Mouse (Mus musculus) small intestine, adult 2 months (tissue): Measurements from ENCODE around the gene Slc35b3. TPM values are rescaled to one million over a fixed set of nuclear protein-coding genes. Genes with fewer than 3 reads are reported as not detected.

Source experiments
- H3K27ac ChIP-seq: fragments of 200-500 bp; 2 replicates; pipeline ENCODE4 v1.5.1; 2012; ENCODE audit warnings: low read depth, low read length, control low read depth, inconsistent platforms; ENCODE audit not compliant: insufficient read depth
- H3K27me3 ChIP-seq: fragments of 200-500 bp; 2 replicates; pipeline ENCODE4 v1.6.1; 2012; ENCODE audit warnings: mild to moderate bottlenecking, moderate library complexity, low read length, inconsistent platforms; ENCODE audit not compliant: control insufficient read depth, insufficient read depth
- H3K36me3 ChIP-seq: fragments of 200-500 bp; 2 replicates; pipeline ENCODE4 v1.6.1; 2012; ENCODE audit warnings: mild to moderate bottlenecking, low read length, control low read depth, inconsistent platforms; ENCODE audit not compliant: control insufficient read depth, insufficient read depth
- H3K4me1 ChIP-seq: fragments of 200-500 bp; 2 replicates; pipeline ENCODE4 v1.6.1; 2012; ENCODE audit warnings: low read length, inconsistent platforms, mixed read lengths; ENCODE audit not compliant: control insufficient read depth, insufficient read depth, insufficient read length
- H3K4me3 ChIP-seq: fragments of 200-500 bp; 2 replicates; pipeline ENCODE4 v1.5.1; 2012; ENCODE audit warnings: low read depth, mild to moderate bottlenecking, control low read depth, inconsistent platforms, low read length, moderate library complexity
- CTCF ChIP-seq: fragments of 200-500 bp; IDR thresholded peaks from 2 replicates; pipeline ENCODE4 v1.5.1; 2012; ENCODE audit warnings: low read depth, mild to moderate bottlenecking, control low read depth, inconsistent platforms, low read length, moderate library complexity, mixed read lengths; ENCODE audit not compliant: insufficient replicate concordance, insufficient read length; ENCODE audit errors: extremely low read depth
- POLR2A ChIP-seq: fragments of 200-500 bp; IDR thresholded peaks from 2 replicates; pipeline ENCODE4 v1.6.1; 2012; ENCODE audit warnings: low read depth, mild to moderate bottlenecking, control low read depth, inconsistent platforms, low read length, moderate library complexity
- WGBS: fragments of 180-500 bp; shearing (Covaris S2); methylation state at CpG from one replicate; pipeline ENCODE4 v1.1.7; 2018; 5-methylcytosine and 5-hydroxymethylcytosine counted together
- polyA plus RNA-seq: library from polyadenylated mRNA; depleted of rRNA; stranded (reverse); fragments of >200 nt; gene quantifications from 2 replicates; pipeline ENCODE4 v1.2.3, GENCODE M21; 2012; rRNA removed

Gene Slc35b3
- 5.1 and 10.3 TPM in 2 replicates for polyA plus RNA-seq

GRCm38 (mm10) chr13:38960063-38961050 is at the start of gene Slc35b3:
TSS of gene Slc35b3 (minus strand) at chr13:38960875.
- peak within 1 kb of the TSS; percentile 88 for H3K27ac ChIP-seq
- TF ChIP-seq CTCF (no peak), POLR2A (peak; percentile 83)
- H3K27me3 ChIP-seq = no peaks in the 10 kb centered on the region
- peaks cover 20% of the 10 kb centered on the region; the same call in 1 of the 2 replicates for H3K4me1 ChIP-seq
- peaks cover 4% of the 10 kb centered on the region for H3K36me3 ChIP-seq
- peak within 1 kb of the TSS; percentile 97 for H3K4me3 ChIP-seq
- under 1% methylated on average over 67 of the region's 67 CpGs for WGBS

DNA sequence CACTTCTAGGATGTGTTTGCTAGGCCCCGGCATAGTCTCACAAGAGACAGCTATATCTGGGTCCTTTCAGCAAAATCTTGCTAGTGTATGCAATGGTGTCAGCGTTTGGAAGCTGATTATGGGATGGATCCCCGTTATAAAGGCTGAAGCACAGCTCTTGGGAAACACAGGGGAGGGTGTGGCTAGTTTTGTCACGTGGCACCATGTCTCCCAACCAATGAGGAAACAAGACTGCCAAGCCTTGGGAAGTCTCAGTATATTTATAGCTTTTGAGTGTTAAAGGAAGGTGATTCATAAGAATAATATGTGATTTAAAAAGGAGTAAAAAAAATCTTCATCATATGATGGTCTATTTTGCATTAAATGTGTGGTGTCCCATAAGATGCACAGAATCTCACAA is 49.6 kb upstream of the Slc35b3 start:
- H3K4me3 ChIP-seq = no peak overlapping the region
- no peaks in the 10 kb centered on the region for H3K36me3 ChIP-seq
- no peaks in the 10 kb centered on the region for H3K27me3 ChIP-seq
- 51% methylated on average over 4 of the region's 4 CpGs for WGBS
- no peak overlapping the region for H3K27ac ChIP-seq
- TF ChIP-seq POLR2A = no peak
- no peak for TF ChIP-seq CTCF
- H3K4me1 ChIP-seq = peaks cover 3% of the 10 kb centered on the region; the same call in 1 of the 2 replicates

DNA sequence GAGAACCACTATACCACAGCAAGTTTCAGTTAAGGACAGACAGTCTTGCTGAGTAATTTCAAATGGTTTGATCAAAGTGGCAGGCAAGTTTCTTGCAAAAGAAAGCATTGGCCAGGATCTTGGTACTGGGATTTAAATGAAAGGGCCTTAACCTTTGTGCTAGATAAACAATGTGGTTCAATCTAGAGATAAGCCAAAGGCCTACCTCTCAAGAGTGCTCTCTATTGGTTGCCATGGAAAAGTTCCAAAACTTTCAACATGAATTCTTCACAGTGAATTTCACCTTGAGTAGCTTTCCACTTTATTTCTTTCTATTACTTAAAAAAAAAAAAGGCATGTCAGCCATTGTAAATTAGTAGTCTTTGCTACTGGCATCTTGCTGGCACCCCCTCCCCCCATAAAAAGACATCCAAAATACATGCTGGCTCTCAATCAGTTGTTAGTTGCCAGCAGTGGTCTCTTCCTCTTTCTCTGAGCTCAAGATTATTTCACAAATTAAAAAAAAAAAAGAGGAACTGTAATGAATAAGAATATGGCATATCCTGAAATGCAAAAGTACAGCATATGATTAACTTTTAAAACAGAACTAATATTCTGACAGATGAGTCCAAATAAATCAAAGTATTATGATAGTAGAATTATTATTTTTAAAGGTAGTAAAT is 42.6 kb upstream of the Slc35b3 start:
- TF ChIP-seq POLR2A = no peak
- no peak for TF ChIP-seq CTCF
- Histone ChIP-seq H3K4me3 (no peak overlapping the region), H3K4me1 (no peaks in the 10 kb centered on the region), H3K27me3 (no peaks in the 10 kb centered on the region), H3K36me3 (no peaks in the 10 kb centered on the region), H3K27ac (no peak overlapping the region)

DNA sequence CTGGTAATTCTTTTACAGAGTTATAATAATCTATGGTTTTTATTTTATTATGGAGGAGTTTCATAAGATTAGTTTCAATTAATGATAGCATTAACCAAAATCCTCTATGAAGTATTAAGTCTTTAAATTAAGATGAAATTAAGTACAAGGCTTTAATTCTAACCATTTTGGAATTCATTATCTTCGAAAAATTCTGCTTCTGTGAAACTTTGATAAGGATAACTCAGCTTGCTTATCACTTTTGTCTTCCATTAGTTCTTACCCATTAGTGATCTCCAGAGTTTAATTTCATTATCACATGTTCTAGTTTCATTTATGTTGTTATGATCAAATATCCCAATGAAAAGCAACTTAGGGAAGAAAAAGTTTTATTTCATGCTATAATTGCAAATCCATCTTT is 41.7 kb upstream of the Slc35b3 start:
- Histone ChIP-seq H3K27me3 (no peaks in the 10 kb centered on the region), H3K36me3 (no peaks in the 10 kb centered on the region), H3K4me1 (no peaks in the 10 kb centered on the region), H3K4me3 (no peak overlapping the region), H3K27ac (no peak overlapping the region)
- 59% methylated on average over 1 of the region's 1 CpGs for WGBS
- TF ChIP-seq CTCF (no peak), POLR2A (no peak)

- no peaks in the 10 kb centered on the region for H3K27me3 ChIP-seq
- no peaks in the 10 kb centered on the region for H3K4me1 ChIP-seq
- TF ChIP-seq POLR2A (no peak), CTCF (no peak)
- 86% methylated on average over 11 of the region's 11 CpGs for WGBS
- no peaks in the 10 kb centered on the region for H3K36me3 ChIP-seq
- H3K4me3 ChIP-seq = no peak overlapping the region
- no peak overlapping the region for H3K27ac ChIP-seq
Observed at GRCm38 (mm10) chr13:39001434-39001833, 40.8 kb upstream of the Slc35b3 start.

DNA sequence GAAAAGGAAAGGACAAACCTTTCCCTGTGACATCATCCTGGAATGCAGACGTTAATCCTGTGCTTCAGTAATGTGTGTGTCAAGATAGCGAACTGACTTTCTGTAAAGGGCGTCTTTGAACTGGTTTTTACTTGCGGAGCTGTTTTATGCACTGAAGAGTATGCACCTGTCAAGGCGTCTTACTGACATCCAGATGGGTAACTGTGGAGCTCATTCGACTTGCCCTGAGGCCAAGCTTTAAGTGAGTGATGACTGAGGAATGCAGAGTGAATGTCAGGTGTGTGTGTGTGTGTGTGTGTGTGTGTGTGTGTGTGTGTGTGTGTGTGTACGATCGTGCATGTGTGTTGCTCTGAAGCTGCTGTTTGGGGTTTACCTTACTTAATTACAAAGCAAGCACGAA is 38.3 kb upstream of the Slc35b3 start:
- H3K4me3 ChIP-seq = no peak overlapping the region
- H3K27ac ChIP-seq = no peak overlapping the region
- H3K4me1 ChIP-seq = no peaks in the 10 kb centered on the region
- no peak for TF ChIP-seq POLR2A
- TF ChIP-seq CTCF = no peak
- WGBS = 60% methylated on average over 9 of the region's 9 CpGs
- no peaks in the 10 kb centered on the region for H3K36me3 ChIP-seq
- no peaks in the 10 kb centered on the region for H3K27me3 ChIP-seq

GRCm38 (mm10) chr13:38992529-38992928 is 31.9 kb upstream of the Slc35b3 start:
- 30% methylated on average over 5 of the region's 5 CpGs for WGBS
- H3K4me3 ChIP-seq = no peak overlapping the region
- no peak for TF ChIP-seq CTCF
- no peak for TF ChIP-seq POLR2A
- H3K4me1 ChIP-seq = no peaks in the 10 kb centered on the region
- H3K36me3 ChIP-seq = no peaks in the 10 kb centered on the region
- no peaks in the 10 kb centered on the region for H3K27me3 ChIP-seq
- H3K27ac ChIP-seq = no peak overlapping the region
